In genomic region chr17:24141425-24141920, GRCm38 (mm10) we compare ENCODE assay signal across 8 mouse cellular contexts. TPM values are rescaled to one million over a fixed set of nuclear protein-coding genes. Genes with fewer than 3 reads are reported as not detected.
DNase-seq lines count a peak whose midpoint lies in the region; ATAC-seq and TF ChIP-seq lines count a peak whose summit lies in the region.

No protein-coding gene starts in this region.

- H3K4me1 ChIP-seq in embryonic facial prominence, embryonic 14.5 days (ENCODE audit: control insufficient read depth, insufficient read depth, low read length), result peaks cover 7% of the 10 kb centered on the region
- peaks cover 8% of the 10 kb centered on the region for H3K4me1 ChIP-seq in limb, embryonic 14.5 days (ENCODE audit: control insufficient read depth, insufficient read depth, low read length)
- H3K4me1 ChIP-seq in midbrain, postnatal 0 days (ENCODE audit: insufficient read depth, low read length), result peaks cover 12% of the 10 kb centered on the region

- H3K36me3 ChIP-seq in embryonic facial prominence, embryonic 14.5 days (ENCODE audit: control insufficient read depth, insufficient read depth, low read length), result no peaks in the 10 kb centered on the region
- H3K36me3 ChIP-seq in limb, embryonic 14.5 days (ENCODE audit: control insufficient read depth, insufficient read depth, low read length), result no peaks in the 10 kb centered on the region
- H3K36me3 ChIP-seq in midbrain, postnatal 0 days (ENCODE audit: insufficient read depth, low read length), result no peaks in the 10 kb centered on the region

- peak overlapping the region; percentile 93 for H3K9ac ChIP-seq in embryonic facial prominence, embryonic 14.5 days (ENCODE audit: low read depth, low read length)
- H3K9ac ChIP-seq in limb, embryonic 14.5 days (ENCODE audit: low read depth, low read length, severe bottlenecking), result peak overlapping the region; percentile 90
- H3K9ac ChIP-seq in midbrain, postnatal 0 days (replicated peaks; ENCODE audit: low read length, poor library complexity, severe bottlenecking), result peak overlapping the region; percentile 90

- 0 out of 2 replicates have a peak, but pooled peaks have one; percentile 36 for TF ChIP-seq POLR2A in limb, embryonic 14.5 days (IDR thresholded peaks at IDR 0.05; ENCODE audit: borderline replicate concordance, extremely low read depth, insufficient read depth, insufficient read length)

- DNase-seq in 3T3-L1 (ENCODE audit: low read depth, low spot score), result peak; percentile 95
- DNase-seq in adrenal gland, postnatal 4 days (ENCODE audit: low spot score in 2 of 2), result peak; percentile 90 to 96
- DNase-seq in embryonic facial prominence, embryonic 14.5 days (ENCODE audit: low spot score), result peak; percentile 98
- peak; percentile 96 for DNase-seq in heart, adult 8-10 months (ENCODE audit: low spot score)
- DNase-seq in kidney, adult 9 months, result peak; percentile 97
- DNase-seq in limb, embryonic 14.5 days (ENCODE audit: low spot score), result peak; percentile 96
- peak; percentile 98 for DNase-seq in midbrain, postnatal 0 days (ENCODE audit: low spot score)
- DNase-seq in spleen, postnatal 14 days (ENCODE audit: low spot score in 2 of 2), result peak; percentile 93 to 95

- peak overlapping the region; percentile 81 for H3K4me2 ChIP-seq in embryonic facial prominence, embryonic 14.5 days (ENCODE audit: low read depth, low read length)
- peak overlapping the region; percentile 79 for H3K4me2 ChIP-seq in limb, embryonic 14.5 days (replicated peaks; ENCODE audit: low read depth, low read length, severe bottlenecking)
- H3K4me2 ChIP-seq in midbrain, postnatal 0 days (ENCODE audit: low read depth, low read length, poor library complexity, severe bottlenecking), result peak overlapping the region; percentile 97

- no peak for TF ChIP-seq CTCF in midbrain, postnatal 0 days (IDR thresholded peaks at IDR 0.05)

- H3K27me3 ChIP-seq in embryonic facial prominence, embryonic 14.5 days (replicated peaks; ENCODE audit: control insufficient read depth, insufficient read depth, low read length), result no peaks in the 10 kb centered on the region
- no peaks in the 10 kb centered on the region for H3K27me3 ChIP-seq in limb, embryonic 14.5 days (ENCODE audit: control insufficient read depth, insufficient read depth, low read length)
- no peaks in the 10 kb centered on the region for H3K27me3 ChIP-seq in midbrain, postnatal 0 days (ENCODE audit: insufficient read depth, low read length)

- H3K9me3 ChIP-seq in embryonic facial prominence, embryonic 14.5 days (ENCODE audit: control insufficient read depth, low read length), result no peaks in the 10 kb centered on the region
- no peaks in the 10 kb centered on the region for H3K9me3 ChIP-seq in limb, embryonic 14.5 days (ENCODE audit: control insufficient read depth, low read length)
- H3K9me3 ChIP-seq in midbrain, postnatal 0 days (ENCODE audit: low read length), result no peaks in the 10 kb centered on the region

- WGBS in embryonic facial prominence, embryonic 14.5 days, result under 1% methylated on average over 23 of the region's 57 CpGs
- WGBS in limb, embryonic 14.5 days, result under 1% methylated on average over 48 of the region's 57 CpGs
- 0% methylated on average over 51 of the region's 57 CpGs for WGBS in midbrain, postnatal 0 days

- H3K4me3 ChIP-seq in embryonic facial prominence, embryonic 14.5 days (ENCODE audit: low read depth, low read length), result peak overlapping the region; percentile 97
- peak overlapping the region; percentile 93 for H3K4me3 ChIP-seq in limb, embryonic 14.5 days (replicated peaks; ENCODE audit: low read length)
- H3K4me3 ChIP-seq in midbrain, postnatal 0 days (ENCODE audit: low read depth, low read length), result peak overlapping the region; percentile 98

- H3K27ac ChIP-seq in embryonic facial prominence, embryonic 14.5 days (replicated peaks; ENCODE audit: low read depth, low read length), result peak overlapping the region; percentile 87
- peak overlapping the region; percentile 79 for H3K27ac ChIP-seq in limb, embryonic 14.5 days (replicated peaks; ENCODE audit: low read depth, low read length)
- peak overlapping the region; percentile 79 for H3K27ac ChIP-seq in midbrain, postnatal 0 days (ENCODE audit: low read depth, low read length)

- ATAC-seq in embryonic facial prominence, embryonic 14.5 days (ENCODE audit: low read depth), result peak; percentile 98
- peak; percentile 97 for ATAC-seq in limb, embryonic 14.5 days (ENCODE audit: low FRiP score, low read depth)
- ATAC-seq in midbrain, postnatal 0 days (ENCODE audit: low FRiP score), result peak; percentile 98

RNA-seq across cellular contexts. Expression of gene Pdpk1, which starts 9.3 kb away (rescaled TPM):
- 10 to 100 TPM; 51.0 to 51.8 TPM for total RNA-seq in adrenal gland, postnatal 4 days (2021)
- 40.6 and 46.3 TPM in 2 replicates for polyA plus RNA-seq in embryonic facial prominence, embryonic 14.5 days (2014; fragmentation: Nextera tagmentation; extraction: Ambion mirVana)
- total RNA-seq in heart, adult 8-10 months (2022), result 10 to 100 TPM; 38.3 to 46.0 (median 45.0) TPM
- polyA plus RNA-seq in limb, embryonic 14.5 days (2012; rRNA removed), result 18.7 and 21.6 TPM in 2 replicates
- 36.7 and 39.9 TPM in 2 replicates for polyA plus RNA-seq in limb, embryonic 14.5 days (2014; fragmentation: Nextera tagmentation; extraction: Ambion mirVana)
- total RNA-seq in midbrain, postnatal 0 days (2014; rRNA removed), result 57.9 and 68.1 TPM in 2 replicates
- 53.2 and 61.5 TPM in 2 replicates for polyA plus RNA-seq in midbrain, postnatal 0 days (2015; fragmentation: Nextera tagmentation; extraction: Ambion mirVana)

RNA-seq across cellular contexts. Expression of gene Amdhd2, which starts 22.1 kb away (rescaled TPM):
- 10 to 100 TPM; 44.9 to 46.8 TPM for total RNA-seq in adrenal gland, postnatal 4 days (2021)
- polyA plus RNA-seq in embryonic facial prominence, embryonic 14.5 days (2014; fragmentation: Nextera tagmentation; extraction: Ambion mirVana), result 28.3 and 33.3 TPM in 2 replicates
- total RNA-seq in heart, adult 8-10 months (2022), result 10 to 100 TPM in 3 of 4 experiments, 1 to 10 TPM in 1; 9.4 to 12.4 (median 10.8) TPM
- 31.2 and 39.6 TPM in 2 replicates for polyA plus RNA-seq in limb, embryonic 14.5 days (2012; rRNA removed)
- 27.4 and 32.6 TPM in 2 replicates for polyA plus RNA-seq in limb, embryonic 14.5 days (2014; fragmentation: Nextera tagmentation; extraction: Ambion mirVana)
- 40.2 and 58.6 TPM in 2 replicates for total RNA-seq in midbrain, postnatal 0 days (2014; rRNA removed)
- 34.0 and 41.4 TPM in 2 replicates for polyA plus RNA-seq in midbrain, postnatal 0 days (2015; fragmentation: Nextera tagmentation; extraction: Ambion mirVana)

RNA-seq across cellular contexts. Expression of gene Atp6v0c, which starts 28.0 kb away (rescaled TPM):
- total RNA-seq in adrenal gland, postnatal 4 days (2021), result 100 to 1,000 TPM; 344 to 347 TPM
- 573 and 574 TPM in 2 replicates for polyA plus RNA-seq in embryonic facial prominence, embryonic 14.5 days (2014; fragmentation: Nextera tagmentation; extraction: Ambion mirVana)
- total RNA-seq in heart, adult 8-10 months (2022), result 100 to 1,000 TPM; 224 to 240 (median 231) TPM
- polyA plus RNA-seq in limb, embryonic 14.5 days (2012; rRNA removed), result 487 and 720 TPM in 2 replicates
- 511 and 522 TPM in 2 replicates for polyA plus RNA-seq in limb, embryonic 14.5 days (2014; fragmentation: Nextera tagmentation; extraction: Ambion mirVana)
- 730 and 771 TPM in 2 replicates for total RNA-seq in midbrain, postnatal 0 days (2014; rRNA removed)
- 2,426 and 2,595 TPM in 2 replicates for polyA plus RNA-seq in midbrain, postnatal 0 days (2015; fragmentation: Nextera tagmentation; extraction: Ambion mirVana)

Comparison
In these comparisons a context has a peak if more than half of its experiments do, and no peak if none do; other contexts are left out.
1. Peak in every context shown above with its lines: DNase-seq, ATAC-seq, H3K4me3 ChIP-seq and H3K27ac ChIP-seq.